Mouse (Mus musculus): Measurements from ENCODE around the gene Zdhhc15. TPM values are rescaled to one million over a fixed set of nuclear protein-coding genes. Genes with fewer than 3 reads are reported as not detected.

Zdhhc15 gene
- 10.2 TPM for polyA plus RNA-seq (2017; shearing (Covaris generic))

GRCm38 (mm10) chrX:104670757-104671549 lies at the start of gene Zdhhc15:
Zdhhc15 (minus strand) TSS chrX:104671064.

Other genes with a start within 250 kb of the Zdhhc15 start
- gene Uprt, start 188.2 kb downstream of the Zdhhc15 start, polyA plus RNA-seq (2017; shearing (Covaris generic)), result 2.4 TPM
- gene Magee2, start 186.2 kb upstream of the Zdhhc15 start, polyA plus RNA-seq (2017; shearing (Covaris generic)), result not detected

Measured in effector memory CD4-positive, alpha-beta T cell, adult 5 months (primary cell).